Mouse (Mus musculus): ENCODE data around the gene Vmn1r184.
"Not testable (repeated sequence)": the region's sequence is repeated elsewhere in the genome, so short reads cannot be mapped to it uniquely, and the experiment has no call there.

Vmn1r184 gene

GRCm38 (mm10) chr7:26260034-26260433, at the start of gene Vmn1r184:
Gene Vmn1r184, plus strand, starts transcription at chr7:26260334.
- DNase-seq (ENCODE audit: low read depth, low spot score): not testable (repeated sequence)

- not testable (repeated sequence) for DNase-seq (ENCODE audit: low read depth, low spot score)
These were observed 43.5 kb downstream of the Vmn1r184 start for GRCm38 (mm10) chr7:26303429-26304166.

- DNase-seq (ENCODE audit: low read depth, low spot score): not testable (repeated sequence)
These were observed 46.8 kb downstream of the Vmn1r184 start, which contains the start of gene Cyp2a4 for GRCm38 (mm10) chr7:26306926-26307325. Gene Cyp2a4, plus strand, starts transcription at chr7:26307169.

GRCm38 (mm10) chr7:26311786-26312185, 51.7 kb downstream of the Vmn1r184 start:
- not testable (repeated sequence) for DNase-seq (ENCODE audit: low read depth, low spot score)

DNA sequence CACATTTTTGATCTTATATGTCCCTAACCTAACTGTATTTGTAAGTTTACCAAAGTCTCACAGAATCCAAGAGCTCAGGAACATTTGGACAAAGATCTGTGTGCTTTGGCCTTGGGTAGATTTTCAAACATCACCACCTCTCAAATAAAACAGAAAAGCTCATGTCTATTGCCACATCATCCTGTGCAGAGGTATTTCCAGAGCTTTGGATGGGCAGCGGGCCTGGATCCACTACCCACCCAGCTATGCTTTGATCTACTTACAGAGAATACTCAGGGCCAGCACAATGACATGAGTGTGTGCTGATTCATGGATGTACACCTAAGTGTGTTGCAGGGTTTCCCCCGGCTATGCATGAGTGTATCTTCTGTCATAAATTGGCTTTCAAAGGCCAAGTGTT, 55.1 kb downstream of the Vmn1r184 start:
- DNase-seq (ENCODE audit: low read depth, low spot score): not testable (repeated sequence)

- not testable (repeated sequence) for DNase-seq (ENCODE audit: low read depth, low spot score)
These were observed 55.7 kb downstream of the Vmn1r184 start for GRCm38 (mm10) chr7:26315809-26316208.
